Mouse (Mus musculus) embryonic facial prominence, embryonic 11.5 days (tissue): ENCODE measurements around the gene Rnpepl1. TPM values are rescaled to one million over a fixed set of nuclear protein-coding genes. Genes with fewer than 3 reads are reported as not detected.

Experiments used
- ATAC-seq: fragments of 200-750 bp; cut with Nextera tagmentation; replicated peaks from 2 replicates; pipeline ENCODE4 v1.8.0; 2017; ENCODE audit warnings: low read depth; ENCODE audit not compliant: insufficient number of reproducible peaks, low FRiP score, low TSS enrichment
- DNase-seq: peaks from one replicate; pipeline ENCODE4 v3.0.0-alpha.2; 2015; ENCODE audit warnings: low spot score
- H3K27ac ChIP-seq: fragments of 300-500 bp; sonication (generic); replicated peaks from 2 replicates; pipeline ENCODE4 v1.5.1; 2014; ENCODE audit warnings: mild to moderate bottlenecking, low read depth, low read length, control low read depth
- H3K27me3 ChIP-seq: fragments of 300-500 bp; sonication (generic); 2 replicates; pipeline ENCODE4 v1.6.1; 2014; ENCODE audit warnings: mild to moderate bottlenecking, low read length, moderate library complexity, mixed read lengths; ENCODE audit not compliant: control insufficient read depth, insufficient read depth
- H3K36me3 ChIP-seq: fragments of 300-500 bp; sonication (generic); replicated peaks from 2 replicates; pipeline ENCODE4 v1.6.1; 2014; ENCODE audit warnings: low read depth, mild to moderate bottlenecking, low read length, moderate library complexity, mixed read lengths; ENCODE audit not compliant: control insufficient read depth, insufficient read depth
- H3K4me1 ChIP-seq: fragments of 300-500 bp; sonication (generic); 2 replicates; pipeline ENCODE4 v1.6.1; 2014; ENCODE audit warnings: low read length, mixed read lengths; ENCODE audit not compliant: control insufficient read depth, insufficient read depth
- H3K4me2 ChIP-seq: fragments of 300-500 bp; sonication (generic); 2 replicates; pipeline ENCODE4 v1.6.1; 2014; ENCODE audit warnings: low read depth, mild to moderate bottlenecking, control low read depth, low read length, moderate library complexity
- H3K4me3 ChIP-seq: fragments of 300-500 bp; sonication (generic); 2 replicates; pipeline ENCODE4 v1.5.1; 2014; ENCODE audit warnings: low read depth, low read length, control low read depth
- H3K9ac ChIP-seq: fragments of 300-500 bp; sonication (generic); replicated peaks from 2 replicates; pipeline ENCODE4 v1.6.1; 2014; ENCODE audit warnings: mild to moderate bottlenecking, control low read depth, low read length
- H3K9me3 ChIP-seq: fragments of 300-500 bp; sonication (generic); replicated peaks from 2 replicates; pipeline ENCODE4 v1.6.1; 2016; ENCODE audit warnings: mild to moderate bottlenecking, low read length, inconsistent platforms, mixed read lengths; ENCODE audit not compliant: control insufficient read depth
- WGBS: fragments of 180-500 bp; shearing (Covaris S2); extraction: QIAGEN DNeasy Blood & Tissue Kit; methylation state at CpG from one replicate; pipeline ENCODE4 v1.1.7; 2014; 5-methylcytosine and 5-hydroxymethylcytosine counted together
- polyA plus RNA-seq: library from polyadenylated mRNA; unstranded; fragments of >200 nt; fragmentation: Nextera tagmentation; extraction: Ambion mirVana; gene quantifications from 2 replicates; pipeline ENCODE4 v1.2.1, GENCODE M21; 2014

Rnpepl1 gene
- polyA plus RNA-seq, 1 experiment from 2014 or later: 13.3 TPM

- no peak overlapping the region for H3K4me2 ChIP-seq
- no peaks in the 10 kb centered on the region for H3K4me1 ChIP-seq
- H3K27ac ChIP-seq: no peak overlapping the region
- H3K27me3 ChIP-seq: no peaks in the 10 kb centered on the region
- ATAC-seq: no peak
- H3K36me3 ChIP-seq: no peaks in the 10 kb centered on the region
- H3K9ac ChIP-seq: no peak overlapping the region
- no peak for DNase-seq
- 59% methylated on average over 12 of the region's 12 CpGs for WGBS
- no peak overlapping the region for H3K4me3 ChIP-seq
- H3K9me3 ChIP-seq: no peaks in the 10 kb centered on the region
Observed at GRCm38 (mm10) chr1:92877431-92877978, 33.1 kb upstream of the Rnpepl1 start.

DNA sequence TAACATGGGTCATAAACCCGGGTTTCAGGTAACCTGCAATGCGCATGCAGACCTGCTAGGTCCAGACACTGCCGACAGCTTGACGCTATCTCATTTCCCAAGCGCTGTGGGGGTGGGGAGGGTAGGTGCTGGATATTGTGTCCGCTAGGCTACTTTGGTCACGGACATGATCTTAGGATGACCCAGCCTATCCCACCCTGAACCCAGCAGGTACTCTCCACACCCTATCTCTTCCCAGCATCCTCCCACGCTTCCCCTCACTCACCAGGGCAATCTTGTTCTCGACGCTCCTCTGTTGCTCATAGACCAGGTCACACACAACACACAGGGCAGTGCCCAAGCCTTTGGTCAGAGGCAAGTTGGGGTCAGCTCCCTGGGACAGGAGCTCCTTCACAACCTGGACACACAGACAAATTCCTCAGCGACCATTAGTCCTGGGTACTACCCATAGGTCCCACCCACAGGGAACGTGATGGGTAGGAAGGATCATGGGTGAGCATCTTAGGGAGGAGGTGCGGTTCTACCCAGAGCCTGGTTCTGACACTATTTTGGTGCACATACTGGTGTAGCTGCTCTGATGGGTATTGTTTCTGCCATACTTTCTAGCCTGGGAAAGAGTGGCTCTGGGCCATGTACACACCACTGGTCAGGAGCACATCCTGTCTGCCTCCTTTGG, 32.4 kb upstream of the Rnpepl1 start:
- no peak for DNase-seq
- ATAC-seq: no peak
- H3K4me1 ChIP-seq: no peaks in the 10 kb centered on the region
- H3K27me3 ChIP-seq: no peaks in the 10 kb centered on the region
- 85% methylated on average over 13 of the region's 13 CpGs for WGBS
- H3K9me3 ChIP-seq: no peaks in the 10 kb centered on the region
- H3K27ac ChIP-seq: no peak overlapping the region
- no peaks in the 10 kb centered on the region for H3K36me3 ChIP-seq
- H3K4me2 ChIP-seq: no peak overlapping the region
- no peak overlapping the region for H3K4me3 ChIP-seq
- H3K9ac ChIP-seq: no peak overlapping the region

- Histone ChIP-seq H3K27ac (no peak overlapping the region), H3K9ac (no peak overlapping the region), H3K36me3 (no peaks in the 10 kb centered on the region), H3K27me3 (no peaks in the 10 kb centered on the region), H3K4me1 (no peaks in the 10 kb centered on the region), H3K4me3 (no peak overlapping the region), H3K4me2 (no peak overlapping the region), H3K9me3 (no peaks in the 10 kb centered on the region)
- DNase-seq (no peak), ATAC-seq (no peak)
- WGBS: 84% methylated on average over 12 of the region's 12 CpGs
Observed at GRCm38 (mm10) chr1:92879266-92879665, 31.3 kb upstream of the Rnpepl1 start.

GRCm38 (mm10) chr1:92880101-92880500, 30.5 kb upstream of the Rnpepl1 start:
- Histone ChIP-seq H3K4me3 (no peak overlapping the region), H3K9me3 (no peaks in the 10 kb centered on the region), H3K36me3 (no peaks in the 10 kb centered on the region), H3K27me3 (no peaks in the 10 kb centered on the region), H3K4me1 (no peaks in the 10 kb centered on the region), H3K4me2 (no peak overlapping the region), H3K9ac (no peak overlapping the region), H3K27ac (no peak overlapping the region)
- DNase-seq (no peak), ATAC-seq (no peak)
- 68% methylated on average over 5 of the region's 5 CpGs for WGBS

- Histone ChIP-seq H3K9ac (no peak overlapping the region), H3K4me3 (no peak overlapping the region), H3K36me3 (no peaks in the 10 kb centered on the region), H3K4me2 (no peak overlapping the region), H3K4me1 (no peaks in the 10 kb centered on the region), H3K9me3 (no peaks in the 10 kb centered on the region), H3K27me3 (no peaks in the 10 kb centered on the region), H3K27ac (no peak overlapping the region)
- WGBS: 87% methylated on average over 6 of the region's 6 CpGs
- no peak for DNase-seq
- ATAC-seq: no peak
Observed at GRCm38 (mm10) chr1:92881982-92882381, 28.6 kb upstream of the Rnpepl1 start.

DNA sequence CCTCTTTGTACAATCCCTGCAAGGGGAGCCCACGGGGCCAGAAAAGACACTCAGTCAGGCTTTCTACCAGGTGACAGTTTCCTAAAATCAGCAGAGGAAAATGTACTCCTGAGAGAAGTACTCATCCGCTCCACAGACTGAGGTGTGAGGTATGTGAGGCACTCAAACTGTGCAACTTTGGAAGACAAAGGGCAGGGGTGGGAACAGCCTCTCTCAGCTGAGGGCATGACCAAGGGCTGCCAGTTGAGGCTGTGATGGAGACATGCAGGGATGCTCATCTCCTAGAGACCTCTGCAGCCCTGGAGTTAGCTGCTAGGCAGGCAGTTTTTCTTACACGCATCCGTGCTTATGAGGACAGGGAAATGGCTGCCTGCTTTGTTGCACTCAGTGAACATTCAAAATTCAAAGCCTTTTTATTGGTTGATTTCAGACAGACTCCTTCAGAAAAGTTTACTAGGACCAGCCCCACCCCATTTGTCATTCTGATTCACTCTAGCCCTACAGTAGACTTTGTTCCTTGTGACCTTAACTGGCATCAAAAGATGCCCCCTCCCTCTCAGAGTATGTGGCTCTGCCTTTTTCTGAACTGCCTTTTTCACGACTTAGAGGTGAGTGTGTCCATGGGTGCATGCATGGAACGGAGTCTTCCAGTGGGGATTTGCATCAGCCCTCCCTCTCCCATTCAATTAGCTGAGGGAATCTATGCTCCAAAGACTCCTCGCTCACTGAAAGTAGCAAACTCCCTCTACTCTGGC, 21.5 kb upstream of the Rnpepl1 start:
- WGBS: 77% methylated on average over 7 of the region's 7 CpGs
- ATAC-seq (no peak), DNase-seq (no peak)

DNA sequence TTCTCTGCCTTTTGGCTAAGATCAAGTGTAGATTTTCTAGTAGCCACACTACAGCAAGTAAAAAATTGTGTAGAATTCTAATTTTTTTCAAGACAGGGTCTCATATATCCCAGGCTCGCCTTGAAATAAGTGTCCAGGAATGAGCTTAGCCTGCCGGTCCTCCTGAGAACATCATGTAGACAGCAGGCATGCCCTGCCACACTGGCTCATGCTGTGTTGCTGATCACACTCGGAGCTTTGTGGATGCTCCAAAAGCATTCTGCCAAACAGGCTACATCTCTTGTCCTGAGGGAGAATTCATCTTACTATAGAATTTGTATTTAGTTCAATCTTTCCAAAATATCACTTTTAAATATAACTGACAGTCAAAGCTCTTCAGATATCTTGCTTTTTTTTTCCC, 17.8 kb upstream of the Rnpepl1 start:
- WGBS: 65% methylated on average over 3 of the region's 3 CpGs

More for the DNA sequence above, 21.5 kb upstream of the Rnpepl1 start:
- Histone ChIP-seq H3K4me3 (no peak overlapping the region), H3K27ac (no peak overlapping the region), H3K9me3 (no peaks in the 10 kb centered on the region), H3K9ac (no peak overlapping the region), H3K27me3 (no peaks in the 10 kb centered on the region), H3K4me2 (no peak overlapping the region), H3K36me3 (no peaks in the 10 kb centered on the region), H3K4me1 (no peaks in the 10 kb centered on the region)

GRCm38 (mm10) chr1:92893896-92894295, 16.7 kb upstream of the Rnpepl1 start:
- 68% methylated on average over 3 of the region's 3 CpGs for WGBS
- Histone ChIP-seq H3K27me3 (no peaks in the 10 kb centered on the region), H3K4me3 (no peak overlapping the region), H3K36me3 (no peaks in the 10 kb centered on the region), H3K4me2 (no peak overlapping the region), H3K9me3 (no peaks in the 10 kb centered on the region), H3K27ac (no peak overlapping the region), H3K4me1 (no peaks in the 10 kb centered on the region), H3K9ac (no peak overlapping the region)
- no peak for ATAC-seq
- no peak for DNase-seq

More for the DNA sequence above, 17.8 kb upstream of the Rnpepl1 start:
- Histone ChIP-seq H3K4me2 (no peak overlapping the region), H3K4me1 (no peaks in the 10 kb centered on the region), H3K36me3 (no peaks in the 10 kb centered on the region), H3K4me3 (no peak overlapping the region), H3K9me3 (no peaks in the 10 kb centered on the region), H3K27me3 (no peaks in the 10 kb centered on the region), H3K27ac (no peak overlapping the region), H3K9ac (no peak overlapping the region)
- ATAC-seq (no peak), DNase-seq (no peak)
